In genomic region chr4:156185456-156185949, GRCm38 (mm10) we compare ENCODE assay signal across 8 mouse cellular contexts. TPM values are rescaled to one million over a fixed set of nuclear protein-coding genes. Genes with fewer than 3 reads are reported as not detected.
DNase-seq lines count a peak whose midpoint lies in the region; ATAC-seq and TF ChIP-seq lines count a peak whose summit lies in the region.

No protein-coding gene starts in this region.

- in situ Hi-C loops in ES-E14 (cut with MboI; ENCODE audit: low sequenced_read_pairs in 2 of 2, unreplicated experiment in 2 of 2): no loop called here

- peaks cover 47% of the 10 kb centered on the region for H3K36me3 ChIP-seq in heart, embryonic 10.5 days
- peaks cover 27% of the 10 kb centered on the region; the same call in 1 of the 2 replicates for H3K36me3 ChIP-seq in ES-E14 (ENCODE audit: control insufficient read depth, insufficient read depth, low read length, poor library complexity, severe bottlenecking)
- H3K36me3 ChIP-seq in forebrain, embryonic 16.5 days (ENCODE audit: control insufficient read depth, insufficient read depth): peaks cover 4% of the 10 kb centered on the region

- 62% methylated on average over 13 of the region's 13 CpGs for WGBS in heart, embryonic 10.5 days
- WGBS in forebrain, embryonic 16.5 days: 43% methylated on average over 13 of the region's 13 CpGs

- no peak for DNase-seq in heart, embryonic 10.5 days (ENCODE audit: low spot score)
- DNase-seq in heart, adult 8-10 months (ENCODE audit: low spot score): no peak
- no peak for DNase-seq in ES-E14 (ENCODE audit: low read depth, low spot score)
- DNase-seq in thymus, postnatal 4 days: no peak
- no peak for DNase-seq in urinary bladder, postnatal 4 days (ENCODE audit: low spot score in 2 of 2)
- no peak for DNase-seq in cerebellum, adult 11 months

- peak overlapping the region; percentile 80 for H3K27ac ChIP-seq in heart, embryonic 10.5 days
- H3K27ac ChIP-seq in ES-E14 (ENCODE audit: insufficient read depth, low read depth, low read length, poor library complexity, severe bottlenecking): no peak overlapping the region
- peak overlapping the region; percentile 93 for H3K27ac ChIP-seq in forebrain, embryonic 16.5 days (ENCODE audit: low read length)

- H3K9ac ChIP-seq in ES-E14 (ENCODE audit: insufficient read depth, low read depth, low read length, poor library complexity, severe bottlenecking): peak overlapping the region; percentile 63; the same call in 1 of the 2 replicates
- H3K9ac ChIP-seq in forebrain, embryonic 16.5 days (replicated peaks; ENCODE audit: low read depth, low read length): peak overlapping the region; percentile 89

- H3K4me2 ChIP-seq in forebrain, embryonic 16.5 days (ENCODE audit: low read length): peak overlapping the region; percentile 86

- H3K4me1 ChIP-seq in heart, embryonic 10.5 days: peaks cover 60% of the 10 kb centered on the region
- H3K4me1 ChIP-seq in ES-E14 (ENCODE audit: control insufficient read depth in 2 of 2, insufficient read depth in 2 of 2, low read length in 2 of 2, poor library complexity in 1 of 2): peaks cover 12 to 38% of the 10 kb centered on the region in 2 experiments; a peak in 3 of 4 replicates
- peaks cover 93% of the 10 kb centered on the region for H3K4me1 ChIP-seq in forebrain, embryonic 16.5 days (replicated peaks; ENCODE audit: control insufficient read depth, insufficient read depth, low read length)

- no peaks in the 10 kb centered on the region for H3K27me3 ChIP-seq in heart, embryonic 10.5 days (ENCODE audit: insufficient read depth, poor library complexity, severe bottlenecking)
- H3K27me3 ChIP-seq in forebrain, embryonic 16.5 days (replicated peaks; ENCODE audit: control insufficient read depth, insufficient read depth, low read length): no peaks in the 10 kb centered on the region

- ATAC-seq in forebrain, embryonic 16.5 days: peak; percentile 29
- ATAC-seq in megakaryocyte progenitor cell, adult 5-6 weeks (replicated peaks; ENCODE audit: poor library complexity): peak; percentile 29

- no peaks in the 10 kb centered on the region for H3K9me3 ChIP-seq in heart, embryonic 10.5 days
- H3K9me3 ChIP-seq in ES-E14 (ENCODE audit: control insufficient read depth, insufficient read depth, low read depth, low read length): peaks cover 6% of the 10 kb centered on the region; the same call in 1 of the 2 replicates
- H3K9me3 ChIP-seq in forebrain, embryonic 16.5 days (ENCODE audit: control insufficient read depth, low read length): no peaks in the 10 kb centered on the region

- peak overlapping the region; percentile 57 for H3K4me3 ChIP-seq in heart, embryonic 10.5 days
- peak overlapping the region; percentile 3 to 41; a peak in 2 of 4 replicates for H3K4me3 ChIP-seq in ES-E14 (ENCODE audit: insufficient read depth in 1 of 2, low read depth in 1 of 2, low read length in 2 of 2, poor library complexity in 1 of 2, severe bottlenecking in 1 of 2)
- H3K4me3 ChIP-seq in forebrain, embryonic 16.5 days (replicated peaks; ENCODE audit: low read length): peak overlapping the region; percentile 62

TF ChIP-seq in ES-E14, 5 proteins besides CTCF, POLR2A, EP300 and RAD21:
- TF ChIP-seq HCFC1 (IDR thresholded peaks at IDR 0.05; ENCODE audit: borderline replicate concordance, insufficient read depth, low read length) (no peak), CHD2 (IDR thresholded peaks at IDR 0.05; ENCODE audit: low read depth, low read length) (no peak), ZNF384 (IDR thresholded peaks at IDR 0.05; ENCODE audit: low read depth, low read length) (no peak), ZC3H11A (IDR thresholded peaks at IDR 0.05; ENCODE audit: borderline replicate concordance, low read depth, low read length) (no peak), MAFK (IDR thresholded peaks at IDR 0.05; ENCODE audit: insufficient read depth, low read depth, low read length) (no peak)

RNA-seq across cellular contexts. Expression of gene Agrn, which starts 11.8 kb away (rescaled TPM):
- polyA plus RNA-seq in heart, embryonic 10.5 days (2016; fragmentation: Nextera tagmentation; extraction: Ambion mirVana): 46.3 and 51.3 TPM in 2 replicates
- total RNA-seq in heart, adult 8-10 months (2022): 10 to 100 TPM; 21.0 to 27.6 (median 24.5) TPM
- 214 and 296 TPM in 2 replicates for total RNA-seq in ES-E14 (2012; rRNA removed)
- polyA plus RNA-seq in forebrain, embryonic 16.5 days (2015; fragmentation: Nextera tagmentation; extraction: Ambion mirVana): 113 and 125 TPM in 2 replicates
- 4.8 and 5.8 TPM in 2 replicates for total RNA-seq in megakaryocyte progenitor cell, adult 5-6 weeks (2015)
- total RNA-seq in megakaryocyte progenitor cell, adult 5-6 weeks (2017): 1.9 and 2.0 TPM in 2 replicates

RNA-seq across cellular contexts. Expression of gene Isg15, which starts 15.1 kb away (rescaled TPM):
- polyA plus RNA-seq in heart, embryonic 10.5 days (2016; fragmentation: Nextera tagmentation; extraction: Ambion mirVana): 0.59 TPM in 1 of 2 replicates, not detected in the other
- 1 to 10 TPM; 1.7 to 2.8 (median 2.0) TPM for total RNA-seq in heart, adult 8-10 months (2022)
- total RNA-seq in ES-E14 (2012; rRNA removed): 0.67 and 0.79 TPM in 2 replicates
- 1.5 TPM in 2 replicates for polyA plus RNA-seq in forebrain, embryonic 16.5 days (2015; fragmentation: Nextera tagmentation; extraction: Ambion mirVana)
- 1.2 and 2.1 TPM in 2 replicates for total RNA-seq in megakaryocyte progenitor cell, adult 5-6 weeks (2015)
- total RNA-seq in megakaryocyte progenitor cell, adult 5-6 weeks (2017): 0.79 TPM in 1 of 2 replicates, not detected in the other

RNA-seq across cellular contexts. Expression of gene AW011738, which starts 17.6 kb away (rescaled TPM):
- polyA plus RNA-seq in heart, embryonic 10.5 days (2016; fragmentation: Nextera tagmentation; extraction: Ambion mirVana): 1.3 and 2.0 TPM in 2 replicates
- 10 to 100 TPM; 10.1 to 14.4 (median 12.2) TPM for total RNA-seq in heart, adult 8-10 months (2022)
- 0.21 and 0.27 TPM in 2 replicates for total RNA-seq in ES-E14 (2012; rRNA removed)
- polyA plus RNA-seq in forebrain, embryonic 16.5 days (2015; fragmentation: Nextera tagmentation; extraction: Ambion mirVana): 3.3 and 4.0 TPM in 2 replicates
- 0.46 and 0.62 TPM in 2 replicates for total RNA-seq in megakaryocyte progenitor cell, adult 5-6 weeks (2015)
- 0.07 and 0.12 TPM in 2 replicates for total RNA-seq in megakaryocyte progenitor cell, adult 5-6 weeks (2017)

RNA-seq across cellular contexts. Expression of gene Perm1, which starts 30.2 kb away (rescaled TPM):
- 0.64 and 1.2 TPM in 2 replicates for polyA plus RNA-seq in heart, embryonic 10.5 days (2016; fragmentation: Nextera tagmentation; extraction: Ambion mirVana)
- 100 to 1,000 TPM; 327 to 378 (median 333) TPM for total RNA-seq in heart, adult 8-10 months (2022)
- 0.16 and 0.18 TPM in 2 replicates for total RNA-seq in ES-E14 (2012; rRNA removed)
- polyA plus RNA-seq in forebrain, embryonic 16.5 days (2015; fragmentation: Nextera tagmentation; extraction: Ambion mirVana): 1.7 and 1.8 TPM in 2 replicates
- total RNA-seq in megakaryocyte progenitor cell, adult 5-6 weeks (2015): 0.12 TPM in 1 of 2 replicates, not detected in the other
- total RNA-seq in megakaryocyte progenitor cell, adult 5-6 weeks (2017): 0.08 TPM in 1 of 2 replicates, not detected in the other

RNA-seq across cellular contexts. Expression of gene Plekhn1, which starts 49.2 kb away (rescaled TPM):
- polyA plus RNA-seq in heart, embryonic 10.5 days (2016; fragmentation: Nextera tagmentation; extraction: Ambion mirVana): 15.2 and 15.9 TPM in 2 replicates
- 10 to 100 TPM in 3 of 4 experiments, 1 to 10 TPM in 1; 9.5 to 11.8 (median 10.9) TPM for total RNA-seq in heart, adult 8-10 months (2022)
- 15.2 and 31.2 TPM in 2 replicates for total RNA-seq in ES-E14 (2012; rRNA removed)
- 27.6 and 31.9 TPM in 2 replicates for polyA plus RNA-seq in forebrain, embryonic 16.5 days (2015; fragmentation: Nextera tagmentation; extraction: Ambion mirVana)
- total RNA-seq in megakaryocyte progenitor cell, adult 5-6 weeks (2015): 11.6 and 18.4 TPM in 2 replicates
- total RNA-seq in megakaryocyte progenitor cell, adult 5-6 weeks (2017): 12.8 and 15.5 TPM in 2 replicates
